Mouse (Mus musculus) c-Kit-positive CD71-positive TER-119-negative erythroid progenitor cells, embryonic 14.5 days (primary cell): Measurements from ENCODE around the gene Akap13.
A peak's percentile ranks its signal among the peaks of the same experiment; 100 is the strongest.

ENCODE experiments used
- DNase-seq: peaks from one replicate; pipeline ENCODE4 v3.0.0-alpha.2; 2013; ENCODE audit warnings: low read depth

Akap13 gene

DNA sequence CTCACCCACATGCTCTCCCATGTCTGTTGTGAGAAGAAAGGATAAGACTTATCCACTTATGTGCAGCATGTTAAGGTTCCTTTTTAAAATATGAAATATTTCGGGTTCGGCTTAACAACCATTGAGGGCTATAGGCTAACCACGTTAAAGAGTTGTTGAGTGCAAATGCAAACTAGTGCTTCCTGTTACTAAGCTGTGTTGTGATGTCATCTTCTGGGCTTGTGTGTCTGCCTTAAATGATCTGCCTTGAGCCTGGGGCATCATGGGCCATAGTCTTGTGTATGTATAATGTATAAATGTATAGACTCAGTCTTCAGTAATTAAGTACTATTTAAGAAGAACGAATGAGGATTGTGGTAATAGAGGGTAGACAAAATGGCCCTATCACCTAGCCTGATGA is 104.6 kb downstream of the Akap13 start:
- no peak for DNase-seq

DNA sequence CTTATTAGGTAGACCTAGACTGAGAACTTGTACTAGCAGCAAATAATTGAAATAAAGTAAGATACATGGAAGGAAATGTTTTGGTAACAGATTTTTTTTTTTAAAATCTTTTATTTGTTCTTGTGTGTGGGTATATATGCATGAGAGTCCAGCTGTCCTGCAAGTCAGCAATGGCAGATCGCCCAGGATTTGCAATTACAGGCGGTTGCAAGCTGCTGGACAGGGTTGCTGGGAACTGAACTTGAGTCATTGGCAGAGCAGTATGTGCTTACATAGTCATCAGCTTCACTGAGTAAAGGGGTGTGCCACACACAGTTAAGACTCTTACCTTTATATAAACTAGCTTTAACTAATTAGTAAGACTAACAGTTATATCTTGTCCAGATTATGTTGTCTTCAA is 105.2 kb downstream of the Akap13 start:
- no peak for DNase-seq

DNA sequence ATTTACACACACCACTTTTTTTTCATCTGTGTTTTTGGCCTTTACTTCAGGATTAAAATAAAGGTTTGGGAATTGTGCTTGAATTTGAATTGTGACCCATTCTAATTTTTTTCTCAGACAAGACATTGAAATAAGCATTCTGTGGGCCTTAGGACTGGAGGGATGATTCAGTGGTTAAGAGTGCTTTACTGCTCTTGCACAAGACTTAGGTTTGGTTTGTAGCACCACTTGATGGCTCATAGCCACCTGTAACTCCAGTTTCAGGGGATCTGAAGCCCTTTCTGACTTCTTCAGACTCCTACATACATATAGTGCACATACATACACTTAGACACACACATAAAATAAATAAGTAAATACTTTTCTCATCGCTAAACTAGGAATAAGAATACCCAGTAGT is 105.8 kb downstream of the Akap13 start:
- DNase-seq, result no peak

DNA sequence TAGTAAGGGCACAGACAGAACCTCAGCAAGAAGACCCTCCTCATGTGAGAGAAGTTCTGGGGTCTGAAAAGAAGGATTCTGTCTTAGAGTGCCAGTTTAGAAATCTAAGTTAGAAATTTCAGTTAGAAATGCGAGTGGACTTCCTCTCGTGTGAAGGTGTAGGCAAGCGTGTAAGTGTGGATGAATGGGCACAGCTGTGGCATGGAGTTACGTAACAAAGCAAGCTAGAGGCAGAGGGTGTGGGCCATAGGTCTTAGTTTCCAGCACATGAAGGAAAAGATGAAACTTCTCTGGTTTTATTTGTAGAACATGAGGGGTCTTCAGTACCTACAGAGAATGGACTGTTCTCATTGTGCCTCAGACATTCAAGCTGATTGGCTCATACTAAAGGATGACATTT is 112.9 kb downstream of the Akap13 start:
- no peak for DNase-seq

DNA sequence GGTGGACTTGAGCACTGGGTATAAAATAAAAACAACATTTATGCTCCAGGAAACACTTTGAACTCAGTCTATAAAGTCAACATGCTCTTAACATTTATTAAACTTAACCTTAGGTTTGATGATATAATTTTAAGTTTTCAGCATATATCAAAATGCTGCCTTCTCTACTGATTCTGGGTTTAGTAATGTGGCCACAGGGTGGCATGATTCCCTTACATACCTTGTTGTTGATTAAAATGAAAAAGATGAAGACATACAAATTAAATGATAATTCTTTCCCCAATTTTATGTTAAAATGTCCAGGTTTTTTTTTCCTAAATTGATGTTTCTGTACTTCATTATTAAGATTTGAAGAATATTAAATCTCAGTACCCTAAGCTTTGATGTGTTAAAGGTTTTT is 113.5 kb downstream of the Akap13 start:
- DNase-seq, result no peak

DNA sequence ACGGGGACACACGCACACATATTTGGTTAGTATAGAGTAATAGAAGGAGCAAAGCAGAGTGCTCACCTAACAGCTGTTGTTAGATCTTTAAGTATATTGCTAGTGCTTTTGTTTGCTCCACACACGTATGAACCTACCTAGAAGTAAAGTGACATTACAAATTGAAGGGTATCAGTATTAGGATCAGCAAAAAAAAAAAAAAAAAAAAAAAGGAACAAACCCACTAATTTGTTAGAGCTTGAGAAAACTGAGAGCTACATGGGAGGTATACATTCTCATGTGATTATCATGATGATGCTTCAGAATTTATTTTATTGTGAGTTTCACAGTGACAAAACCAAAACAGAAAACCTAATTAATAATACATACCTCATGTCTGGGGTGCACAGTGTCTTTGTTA is 114.9 kb downstream of the Akap13 start:
- no peak for DNase-seq

DNA sequence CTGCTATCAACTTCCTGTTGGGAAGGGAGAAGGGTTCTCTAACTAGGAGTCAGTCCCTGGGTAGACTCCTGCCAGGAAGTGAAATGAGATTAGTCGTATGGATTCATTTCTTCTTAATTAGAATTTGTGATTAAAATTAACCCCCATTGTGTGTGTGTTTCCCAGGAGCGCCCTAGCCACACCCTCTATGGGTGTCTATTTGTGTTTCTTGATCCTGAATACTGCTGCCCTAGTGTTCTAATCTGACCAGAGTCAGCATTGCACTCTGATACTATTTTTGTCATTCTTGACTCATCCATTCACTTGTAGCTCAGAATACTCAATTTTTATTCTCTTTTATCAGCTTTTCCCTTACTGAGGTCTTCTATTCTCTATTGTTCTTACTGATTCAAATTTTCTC is 115.7 kb downstream of the Akap13 start:
- no peak for DNase-seq

DNA sequence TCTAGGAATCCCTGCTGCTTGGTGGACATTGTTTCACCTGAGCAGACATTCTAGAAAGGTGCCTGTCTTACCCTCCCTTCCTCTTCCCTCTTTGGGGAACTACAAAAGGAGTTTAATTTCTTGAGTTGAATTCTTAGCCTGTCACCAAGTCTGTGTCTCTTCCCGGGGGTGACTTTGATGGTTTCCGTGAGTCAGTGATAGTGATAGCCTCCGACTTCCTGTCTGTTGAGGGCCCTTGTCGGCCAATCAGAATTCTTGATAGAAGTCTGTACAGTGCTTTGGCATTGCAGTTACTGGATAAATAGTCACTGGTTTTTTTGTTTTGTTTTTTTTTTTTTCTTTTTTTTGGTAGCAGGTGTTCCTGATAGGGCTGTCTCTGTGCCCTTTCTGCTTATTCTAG is 116.8 kb downstream of the Akap13 start:
- no peak for DNase-seq

DNA sequence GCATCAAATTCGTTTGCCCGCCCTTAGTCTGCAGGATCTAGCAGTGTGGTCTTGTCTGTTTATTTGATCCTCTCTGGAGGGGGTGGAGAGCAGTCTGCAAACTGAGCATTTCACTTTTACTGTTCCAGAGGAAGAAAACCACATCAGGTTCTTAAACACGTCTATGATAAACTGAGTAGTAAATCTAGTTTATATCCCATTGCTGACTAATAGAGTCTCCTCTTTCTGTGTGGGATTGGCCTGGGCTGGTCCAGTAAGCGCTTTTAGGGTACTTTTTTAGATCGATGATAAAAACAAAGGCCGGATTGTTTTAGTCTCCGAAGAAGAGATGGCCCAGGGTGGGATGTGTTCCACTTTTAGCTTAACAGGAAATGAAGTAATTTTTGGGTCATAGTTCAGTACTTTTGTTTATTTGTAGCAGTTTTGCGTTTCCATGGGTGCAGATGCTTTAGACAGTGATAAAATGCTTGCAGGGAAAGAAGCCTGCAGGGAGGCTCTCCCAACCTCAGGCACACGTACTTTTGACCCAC is 119.9 kb downstream of the Akap13 start:
- no peak for DNase-seq

DNA sequence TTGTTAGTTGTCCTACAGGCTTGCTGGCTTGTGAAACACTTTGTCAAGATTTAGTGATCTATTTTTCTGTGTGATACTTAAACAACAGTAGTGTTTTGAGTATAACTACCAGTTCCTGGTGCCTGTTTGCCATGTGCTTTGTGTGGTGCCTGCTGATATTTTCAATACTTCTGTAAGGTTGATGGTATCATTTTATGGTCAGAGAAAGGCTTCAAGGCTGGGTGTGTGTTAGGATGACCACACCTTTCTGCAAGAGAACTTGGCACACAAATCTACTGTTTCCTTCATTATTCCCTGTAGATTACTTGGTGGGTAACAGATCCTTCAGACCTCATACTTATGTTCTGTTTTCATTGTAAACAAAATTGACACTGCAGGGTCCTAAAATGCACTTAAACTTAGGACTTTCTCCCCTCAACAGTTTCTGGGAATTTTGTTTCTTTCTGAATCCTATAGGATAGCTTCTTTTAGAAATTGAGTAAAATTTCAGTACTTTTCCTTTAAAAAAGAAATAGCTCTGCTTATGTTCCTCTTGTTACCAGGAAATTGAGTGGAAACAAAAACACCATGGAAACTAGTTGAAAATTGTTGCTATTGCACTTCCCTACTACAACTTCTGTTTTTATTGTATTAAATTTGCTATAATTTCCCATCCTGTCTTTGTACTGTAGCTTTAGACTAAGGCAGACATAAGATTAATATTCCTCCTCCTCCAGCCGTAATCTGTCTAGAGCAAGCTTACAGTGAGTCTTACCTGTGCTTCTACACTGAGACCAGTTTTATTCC is 120.7 kb downstream of the Akap13 start:
- DNase-seq, result no peak

DNA sequence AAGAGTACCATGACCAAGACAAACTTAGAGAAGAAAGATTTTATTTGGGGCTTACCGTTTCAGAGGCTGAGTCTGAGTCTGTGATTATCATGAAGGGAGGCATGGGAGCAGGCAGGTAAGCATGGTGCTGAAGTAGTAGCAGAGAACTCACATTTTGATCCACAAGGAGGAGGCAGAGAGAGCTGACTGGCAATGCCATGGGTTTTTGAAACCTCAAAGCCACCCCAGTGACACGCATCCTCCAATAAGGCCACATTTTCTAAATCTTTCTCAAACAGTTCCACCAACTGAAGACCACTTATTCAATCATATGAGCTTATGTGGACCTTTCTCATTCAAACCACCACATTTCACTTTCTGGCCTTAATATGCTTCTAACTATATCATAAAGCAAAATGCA is 121.5 kb downstream of the Akap13 start:
- DNase-seq, result no peak

DNA sequence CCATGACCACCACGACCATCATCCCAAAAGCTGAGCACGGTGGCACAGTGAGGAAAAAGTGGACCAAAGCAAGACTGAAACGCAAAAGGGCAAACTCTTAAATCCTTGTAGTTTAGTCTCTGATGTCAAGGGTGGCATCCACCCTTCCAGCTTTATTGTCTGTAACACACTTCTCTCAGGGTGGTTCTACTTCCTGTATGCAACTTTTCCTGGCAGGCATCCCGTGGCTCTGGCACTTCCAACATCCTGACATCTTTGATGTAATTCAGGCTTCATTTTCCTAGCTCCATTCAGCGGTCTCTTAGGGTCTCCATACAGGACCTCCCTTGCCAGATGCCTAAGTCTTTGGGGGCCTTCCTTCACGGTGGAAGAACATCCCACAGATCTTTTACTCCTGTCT is 122.0 kb downstream of the Akap13 start:
- no peak for DNase-seq

DNA sequence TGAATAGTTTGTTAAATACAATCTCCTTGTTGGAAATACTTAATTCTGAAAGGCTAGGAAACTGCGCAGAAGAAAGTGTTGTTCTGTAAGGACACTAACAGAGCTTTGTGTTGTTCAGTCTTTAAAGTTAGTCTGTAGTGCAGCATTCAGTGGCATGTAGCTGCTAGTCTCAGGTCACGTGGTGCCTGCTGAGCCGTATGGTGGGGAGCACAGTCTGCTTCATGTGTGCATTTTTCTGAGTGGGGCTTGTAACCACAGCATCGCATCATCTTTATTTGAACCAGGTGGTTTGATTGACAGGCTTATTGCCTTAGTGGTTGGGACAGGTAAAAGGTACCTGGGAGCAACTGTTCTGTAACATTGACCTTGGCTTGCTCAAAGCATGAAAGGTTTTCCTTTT is 123.3 kb downstream of the Akap13 start:
- no peak for DNase-seq

DNA sequence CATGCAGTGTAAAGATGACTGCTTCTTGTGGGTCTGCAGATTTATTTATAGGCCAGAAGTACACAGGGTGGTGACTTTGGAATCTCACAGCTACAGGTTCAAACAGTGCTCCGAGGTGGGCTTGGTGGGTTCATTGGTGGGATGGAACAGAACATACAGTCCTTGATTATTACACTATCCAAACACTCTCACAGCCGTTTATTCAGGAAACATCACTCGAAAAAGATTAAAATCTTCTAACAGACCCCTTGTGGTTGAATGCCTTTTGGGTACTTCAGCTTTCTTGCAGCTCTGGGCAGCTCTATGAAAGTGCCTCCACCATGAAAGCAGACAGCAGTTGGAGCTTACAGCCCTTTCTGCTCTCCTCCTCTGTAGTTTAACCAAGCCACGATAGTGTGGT is 126.8 kb downstream of the Akap13 start:
- DNase-seq, result no peak

DNA sequence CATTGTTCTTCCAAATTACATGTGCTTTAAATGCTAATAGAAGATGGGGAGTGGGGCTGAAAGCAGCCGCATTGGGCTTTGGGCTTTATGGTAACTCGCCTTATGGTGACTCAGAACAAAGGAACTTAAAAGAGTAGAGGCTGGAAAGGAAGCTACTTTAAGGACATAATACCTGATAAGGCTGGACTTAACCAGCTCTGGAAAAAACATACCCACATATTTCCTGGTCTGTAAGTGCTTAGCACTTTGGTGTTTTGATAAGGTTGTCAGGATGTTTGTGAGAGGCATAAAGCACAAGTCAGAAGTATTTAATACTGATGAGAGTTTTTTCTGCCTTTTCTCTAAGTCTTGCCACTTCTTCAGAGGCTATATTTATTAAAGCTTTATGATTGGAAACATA is 128.8 kb downstream of the Akap13 start:
- no peak for DNase-seq

DNA sequence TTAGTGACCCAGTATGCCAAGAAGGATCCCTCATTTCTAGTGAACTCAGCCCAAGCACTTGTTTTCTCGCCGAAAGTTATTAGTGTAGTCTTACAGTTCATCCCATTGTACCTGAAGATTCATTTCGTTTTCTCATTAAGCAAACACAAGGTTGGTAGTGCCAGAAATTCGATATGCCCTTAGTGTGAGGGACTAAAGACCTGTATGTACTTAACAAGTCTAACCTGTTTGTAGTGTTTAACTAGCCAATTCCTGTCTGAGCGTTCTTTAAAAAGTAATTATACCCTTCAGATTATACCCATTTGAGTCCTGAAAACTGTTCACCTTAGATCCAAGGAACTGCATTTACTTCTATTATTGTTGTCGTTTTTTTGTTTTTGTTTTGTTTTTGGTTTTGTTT is 130.1 kb downstream of the Akap13 start:
- DNase-seq, result no peak

DNA sequence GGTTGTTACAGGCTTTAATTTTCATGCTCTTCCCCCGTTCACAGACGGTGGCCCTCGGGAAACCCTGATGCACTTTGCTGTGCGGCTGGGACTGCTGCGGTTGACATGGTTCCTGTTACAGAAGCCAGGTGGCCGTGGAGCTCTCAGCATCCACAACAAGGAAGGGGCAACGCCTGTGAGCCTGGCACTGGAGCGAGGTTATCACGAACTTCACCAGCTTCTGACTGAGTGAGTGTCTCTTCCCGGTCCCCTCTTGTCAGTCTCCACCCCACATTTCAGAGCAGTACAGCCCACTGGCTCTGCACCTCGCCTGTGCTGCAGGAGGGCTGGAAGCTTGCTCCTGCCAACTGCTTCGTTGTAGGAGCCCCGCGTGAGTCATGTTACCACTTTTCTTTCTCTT is 130.8 kb downstream of the Akap13 start:
- no peak for DNase-seq

DNA sequence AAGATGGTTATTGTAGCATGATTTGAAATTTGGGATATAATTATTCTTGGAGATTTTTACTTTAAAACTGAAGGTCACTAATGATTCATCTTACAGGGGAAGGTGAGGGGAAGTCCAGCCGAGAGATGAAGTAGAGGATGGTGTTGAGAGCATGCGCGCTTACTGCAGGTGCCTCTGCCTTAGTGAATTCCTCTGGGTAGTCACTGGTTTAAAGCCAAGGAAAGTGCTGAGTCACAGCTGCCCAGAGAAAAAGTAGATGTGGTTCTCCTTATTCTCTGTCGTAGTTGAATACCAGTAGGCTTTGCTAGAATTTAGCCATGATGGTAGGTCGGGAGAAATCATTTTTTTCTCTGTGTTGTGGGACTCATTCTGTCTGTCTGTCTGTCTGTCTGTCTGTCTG is 132.4 kb downstream of the Akap13 start:
- DNase-seq, result peak; percentile 75

DNA sequence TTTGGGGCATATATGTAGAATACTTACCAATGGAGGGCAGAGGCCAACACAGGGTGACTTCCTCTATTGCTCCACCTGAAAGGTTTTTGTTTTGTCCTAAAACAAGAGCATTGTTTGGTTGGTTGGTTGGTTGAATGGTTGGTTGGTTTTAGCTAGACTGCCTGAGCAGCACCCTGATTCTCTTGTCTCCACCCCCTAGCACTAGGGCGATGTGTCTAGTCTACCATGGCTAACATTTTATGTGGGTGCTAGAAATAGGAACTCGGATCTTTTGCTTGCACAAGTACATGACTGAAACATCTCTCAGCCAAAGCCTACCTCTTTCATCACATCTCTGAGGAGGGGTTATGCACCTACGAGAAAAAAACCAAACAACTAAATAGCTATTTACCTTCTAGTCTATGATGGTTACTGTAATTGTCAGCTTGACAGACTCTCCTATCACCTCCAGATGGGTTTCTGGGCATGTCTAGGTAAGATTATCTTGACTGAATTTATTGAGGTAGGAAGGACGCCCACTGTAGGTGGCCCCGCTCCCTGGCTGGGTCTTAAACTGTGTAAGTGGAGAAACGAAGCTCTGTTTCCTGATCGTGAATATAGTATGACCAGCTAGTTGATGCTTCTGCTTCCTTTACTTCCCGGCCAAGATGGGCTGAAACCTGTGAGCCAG is 134.1 kb downstream of the Akap13 start:
- DNase-seq, result no peak

DNA sequence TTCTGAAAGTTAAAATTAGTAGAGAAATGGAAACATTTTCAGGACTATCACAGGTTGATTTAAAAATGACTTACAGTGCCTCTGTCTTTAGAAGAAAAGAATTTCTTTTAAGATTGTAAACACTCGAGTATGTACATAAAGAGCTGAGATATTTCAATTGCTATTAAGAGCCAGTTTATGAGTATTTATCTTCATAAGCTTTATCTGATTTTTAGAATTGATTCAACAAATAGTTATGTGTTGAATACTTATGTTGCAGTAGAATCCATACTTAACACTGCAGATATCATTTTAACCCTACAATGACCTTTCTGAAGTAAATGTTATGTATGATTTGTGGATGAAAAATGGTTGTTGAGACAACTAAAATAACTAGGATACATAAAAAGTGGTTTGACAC is 136.6 kb downstream of the Akap13 start:
- DNase-seq, result no peak

DNA sequence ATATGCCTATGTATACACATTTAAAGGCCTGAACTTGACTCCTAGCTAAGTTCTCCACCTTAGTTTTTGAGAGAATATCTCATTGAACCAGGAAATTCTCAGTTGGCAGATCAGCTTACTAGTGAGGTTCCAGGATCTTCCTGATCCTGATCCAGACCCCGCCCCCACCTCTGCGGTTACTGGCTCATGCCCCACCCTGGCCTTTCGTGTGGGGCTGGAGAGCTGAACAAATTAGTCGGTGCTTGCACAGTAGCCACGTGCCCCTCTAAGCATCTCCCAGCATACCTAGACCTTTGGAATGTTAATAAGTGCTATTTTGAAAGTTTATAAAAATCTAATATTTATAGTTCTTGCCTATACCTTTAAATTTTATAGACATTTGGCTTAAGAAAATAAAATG is 139.5 kb downstream of the Akap13 start:
- no peak for DNase-seq

DNA sequence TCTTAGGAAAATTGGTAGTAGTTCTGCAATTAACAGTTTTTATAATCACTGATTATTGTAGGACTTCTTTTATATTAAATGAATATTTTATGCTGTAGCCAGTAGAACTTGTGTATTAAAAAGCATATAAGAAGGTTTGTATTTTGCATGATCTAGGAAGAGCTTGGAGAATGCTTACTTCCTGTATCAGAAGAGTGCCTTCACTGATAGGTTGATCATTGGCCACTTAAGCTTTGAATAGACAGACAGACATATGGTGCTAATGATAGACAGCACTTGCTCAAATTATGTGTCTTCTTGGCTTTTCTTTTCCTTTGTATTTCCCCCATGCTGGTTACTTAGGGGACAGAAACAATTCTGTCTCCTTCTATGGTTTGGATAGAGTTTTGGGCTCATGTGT is 139.9 kb downstream of the Akap13 start:
- no peak for DNase-seq

DNA sequence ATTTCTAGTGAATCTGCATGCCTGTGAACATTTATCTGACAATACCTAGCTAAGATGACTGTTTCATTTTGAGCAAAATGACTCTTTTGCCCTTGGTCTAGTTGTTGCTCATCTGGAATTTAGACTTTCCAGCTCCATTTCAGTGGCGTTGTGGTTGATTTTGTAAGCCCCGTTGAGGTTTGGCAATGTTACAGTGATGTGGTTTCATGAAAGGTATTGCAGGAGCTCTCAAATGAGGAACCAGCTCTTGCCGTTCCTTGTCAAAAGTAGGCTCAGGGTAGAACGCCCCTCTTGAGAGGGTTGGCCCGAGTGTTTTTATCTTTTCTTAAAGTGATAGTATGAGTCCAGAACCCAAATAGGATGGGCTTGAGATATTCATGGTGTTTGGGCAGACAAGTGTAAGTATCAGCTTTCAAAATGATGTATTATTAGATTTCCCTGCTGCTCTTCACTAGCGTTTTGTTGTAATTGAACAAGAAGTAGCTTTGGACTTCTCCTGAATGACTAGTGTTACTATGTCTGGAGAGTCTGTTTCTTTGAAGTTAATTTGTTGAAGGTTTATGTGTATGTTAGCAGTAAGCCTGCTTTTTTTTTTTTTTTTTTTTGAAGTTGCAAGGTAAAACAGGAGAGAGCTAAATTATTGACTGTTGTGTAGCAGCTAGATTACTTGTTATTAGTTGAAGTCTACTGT is 140.9 kb downstream of the Akap13 start:
- DNase-seq, result no peak
